In the genomic region with DNA sequence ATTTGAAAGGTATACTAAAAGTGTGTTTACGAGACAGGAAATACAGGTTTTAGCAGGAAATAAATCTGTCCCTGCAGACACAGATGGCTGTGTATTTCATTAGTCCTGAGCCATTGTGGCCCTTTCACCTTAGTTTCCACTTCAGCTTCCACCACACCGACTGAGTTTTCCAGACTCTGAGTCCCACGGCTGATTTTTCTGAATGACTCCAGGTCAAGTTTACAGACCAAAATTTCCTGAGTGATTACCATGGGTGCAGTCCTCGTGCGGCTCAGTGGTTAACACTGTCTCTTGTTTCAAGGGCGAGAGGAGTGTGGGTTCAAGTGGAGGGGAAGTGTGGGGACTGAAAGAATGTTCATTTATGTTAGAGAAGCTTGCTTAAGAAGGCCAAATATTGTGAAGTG, we compare ENCODE assay signal across 23 mouse cellular contexts.
DNase-seq lines count a peak whose midpoint lies in the region; ATAC-seq lines count a peak whose summit lies in the region.
"Had no signal": no experiment of that assay in that cellular context is flagged by ENCODE, and none has a peak within 500 bp of the region (broad histone marks: within the 10 kb centered on the region; RNA-seq: fewer than 3 reads in every experiment).

No protein-coding gene starts in this region.

- H3K9me3 ChIP-seq in limb, embryonic 12.5 days = no peaks in the 10 kb centered on the region
- no peaks in the 10 kb centered on the region for H3K9me3 ChIP-seq in lung, embryonic 15.5 days
- H3K9me3 ChIP-seq: embryonic facial prominence, embryonic 12.5 days; forebrain, embryonic 15.5 days; hindbrain, embryonic 10.5 days; hindbrain, embryonic 15.5 days; liver, embryonic 15.5 days; midbrain, embryonic 10.5 days; stomach, embryonic 15.5 days had no signal

- no peak overlapping the region for H3K4me2 ChIP-seq in limb, embryonic 12.5 days
- H3K4me2 ChIP-seq in lung, embryonic 15.5 days = no peak overlapping the region
- H3K4me2 ChIP-seq: embryonic facial prominence, embryonic 12.5 days; forebrain, embryonic 15.5 days; hindbrain, embryonic 15.5 days; liver, embryonic 15.5 days; stomach, embryonic 15.5 days had no signal

- H3K9ac ChIP-seq in limb, embryonic 12.5 days (replicated peaks) = no peak overlapping the region
- no peak overlapping the region for H3K9ac ChIP-seq in lung, embryonic 15.5 days
- H3K9ac ChIP-seq: embryonic facial prominence, embryonic 12.5 days; forebrain, embryonic 15.5 days; hindbrain, embryonic 15.5 days; liver, embryonic 15.5 days; stomach, embryonic 15.5 days had no signal

- ATAC-seq in limb, embryonic 12.5 days (ENCODE audit: insufficient number of reproducible peaks, insufficient read depth, low FRiP score, low TSS enrichment, low read depth) = peak; percentile 75
- ATAC-seq in lung, embryonic 15.5 days (ENCODE audit: borderline replicate concordance, extremely low read depth, low FRiP score, low TSS enrichment) = peak; percentile 58; the same call in 1 of the 2 replicates
- ATAC-seq: forebrain, embryonic 15.5 days; midbrain, embryonic 16.5 days had no signal

- no peak overlapping the region for H3K27ac ChIP-seq in limb, embryonic 12.5 days
- peak overlapping the region; percentile 71 for H3K27ac ChIP-seq in lung, embryonic 15.5 days
- H3K27ac ChIP-seq: embryonic facial prominence, embryonic 12.5 days; forebrain, embryonic 15.5 days; gastrocnemius, adult 2 months; hindbrain, embryonic 10.5 days; hindbrain, embryonic 15.5 days; liver, embryonic 15.5 days; midbrain, embryonic 10.5 days; stomach, embryonic 15.5 days had no signal

- no peaks in the 10 kb centered on the region for H3K36me3 ChIP-seq in limb, embryonic 12.5 days
- H3K36me3 ChIP-seq in lung, embryonic 15.5 days = no peaks in the 10 kb centered on the region
- H3K36me3 ChIP-seq: embryonic facial prominence, embryonic 12.5 days; forebrain, embryonic 15.5 days; hindbrain, embryonic 10.5 days; hindbrain, embryonic 15.5 days; liver, embryonic 15.5 days; midbrain, embryonic 10.5 days; stomach, embryonic 15.5 days had no signal

- peaks cover 18% of the 10 kb centered on the region for H3K27me3 ChIP-seq in limb, embryonic 12.5 days
- H3K27me3 ChIP-seq in lung, embryonic 15.5 days = no peaks in the 10 kb centered on the region
- H3K27me3 ChIP-seq: embryonic facial prominence, embryonic 12.5 days; forebrain, embryonic 15.5 days; hindbrain, embryonic 15.5 days; liver, embryonic 15.5 days; stomach, embryonic 15.5 days had no signal

- peak; percentile 54 to 72 for DNase-seq in lung, adult 18-20 months
- DNase-seq in lung, postnatal 25 days (ENCODE audit: low spot score) = no peak
- peak; percentile 10 to 40 for DNase-seq in lung, postnatal 4 days
- no peak for DNase-seq in MN1 (ENCODE audit: low spot score)
- no peak for DNase-seq in cerebellum, adult 9-11 months
- no peak for DNase-seq in kidney, adult 11 months
- DNase-seq: adrenal gland, postnatal 14 days; cerebellum, adult 11-12 months; cerebellum, postnatal 25 days; gastrocnemius, adult 2 months; heart, postnatal 14 days; kidney, postnatal 14 days; right cerebral cortex, postnatal 25 days had no signal

- H3K4me3 ChIP-seq in limb, embryonic 12.5 days (replicated peaks) = no peak overlapping the region
- no peak overlapping the region for H3K4me3 ChIP-seq in lung, embryonic 15.5 days
- H3K4me3 ChIP-seq: embryonic facial prominence, embryonic 12.5 days; forebrain, embryonic 15.5 days; gastrocnemius, adult 2 months; hindbrain, embryonic 10.5 days; hindbrain, embryonic 15.5 days; liver, embryonic 15.5 days; midbrain, embryonic 10.5 days; stomach, embryonic 15.5 days had no signal

- 17% methylated on average over 6 of the region's 6 CpGs for WGBS in limb, embryonic 12.5 days
- WGBS in lung, embryonic 15.5 days = 56% methylated on average over 6 of the region's 6 CpGs

- peaks cover 21% of the 10 kb centered on the region for H3K4me1 ChIP-seq in limb, embryonic 12.5 days (replicated peaks)
- H3K4me1 ChIP-seq in lung, embryonic 15.5 days = peaks cover 29% of the 10 kb centered on the region
- H3K4me1 ChIP-seq: forebrain, embryonic 15.5 days; hindbrain, embryonic 10.5 days; liver, embryonic 15.5 days; midbrain, embryonic 10.5 days had no signal

Comparison
In these comparisons a context has a peak if more than half of its experiments do, and no peak if none do; other contexts are left out.
1. DNase-seq: peak in lung, adult 18-20 months (2 of 2) and lung, postnatal 4 days (2 of 2); none in lung, postnatal 25 days (single experiment), MN1 (single experiment), cerebellum, adult 9-11 months (single experiment) and kidney, adult 11 months (single experiment).